Mouse (Mus musculus) cerebral cortex, adult 2 months (tissue): ENCODE measurements around the gene Slc25a31.

ENCODE experiments used
- WGBS: fragments of 180-500 bp; shearing (Covaris S2); methylation state at CpG from one replicate; pipeline ENCODE4 v1.1.7; 2018; 5-methylcytosine and 5-hydroxymethylcytosine counted together

The Slc25a31 gene

DNA sequence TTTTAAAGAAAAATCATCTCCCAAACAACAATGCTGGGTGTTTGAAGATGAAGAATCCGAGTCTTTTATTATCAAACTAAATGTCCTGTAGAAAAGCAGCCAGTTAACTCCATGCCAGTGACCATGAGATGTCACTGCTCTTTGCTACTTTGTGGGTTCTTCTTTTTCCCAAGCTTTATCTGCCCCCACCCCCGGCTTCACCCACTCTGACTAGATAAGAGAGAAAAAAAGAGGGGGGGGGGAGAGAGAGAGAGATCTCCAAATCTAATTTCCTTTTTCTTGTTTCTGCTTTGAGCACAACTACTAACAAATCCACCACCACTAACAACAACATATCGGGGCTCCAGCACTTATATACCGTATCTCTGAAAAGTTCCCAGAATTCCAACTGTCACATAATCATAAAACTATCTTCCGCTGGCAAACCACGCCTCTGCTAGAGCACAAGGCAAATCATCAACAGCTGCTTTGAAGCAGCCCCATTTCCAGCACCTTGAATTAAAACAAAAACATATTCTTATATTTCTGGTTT lies 29.8 kb downstream of the Slc25a31 start:
- WGBS, result 89% methylated on average over 6 of the region's 6 CpGs

DNA sequence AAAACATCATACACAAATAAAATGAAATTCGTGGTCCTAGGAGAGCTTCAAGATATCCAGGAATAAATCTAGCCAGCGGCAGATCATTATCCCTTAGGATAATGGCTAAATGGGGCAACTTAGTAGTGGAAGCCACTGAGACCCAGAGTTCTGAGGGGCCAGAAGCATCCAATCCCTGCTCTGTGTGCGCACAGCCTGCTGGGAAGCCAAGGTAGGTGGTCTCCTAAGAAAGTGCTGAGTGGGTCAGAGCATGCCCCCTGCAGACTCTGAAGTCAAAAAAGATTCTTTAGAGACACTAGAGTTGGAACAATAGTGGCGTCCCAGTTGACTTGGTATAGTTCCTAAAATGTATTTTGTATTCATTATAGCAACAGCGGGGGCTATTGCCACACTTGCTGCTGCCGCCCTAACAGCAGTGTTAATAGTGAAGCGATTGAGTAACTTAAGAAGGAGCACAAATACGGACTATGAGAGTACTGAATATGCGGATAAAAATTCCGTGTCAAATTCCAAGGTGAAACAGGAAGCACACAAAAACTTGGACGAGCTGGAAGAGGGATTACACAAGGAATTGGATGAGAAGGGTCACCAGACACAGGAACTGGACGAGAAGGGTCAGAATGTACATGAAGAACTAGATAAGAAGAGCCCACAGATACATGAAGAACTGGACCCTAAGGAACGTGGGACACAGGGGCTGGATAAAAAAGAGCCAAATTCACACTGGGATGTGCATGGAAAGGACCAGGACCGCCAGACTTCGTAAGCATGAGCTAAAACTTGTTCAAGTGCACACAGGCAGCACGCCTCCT lies 35.6 kb downstream of the Slc25a31 start, which contains the start of gene Hspa4l:
Gene Hspa4l (plus strand): TSS at position 472 of the 812 bp plus-strand sequence.
- 21% methylated on average over 16 of the region's 16 CpGs for WGBS

DNA sequence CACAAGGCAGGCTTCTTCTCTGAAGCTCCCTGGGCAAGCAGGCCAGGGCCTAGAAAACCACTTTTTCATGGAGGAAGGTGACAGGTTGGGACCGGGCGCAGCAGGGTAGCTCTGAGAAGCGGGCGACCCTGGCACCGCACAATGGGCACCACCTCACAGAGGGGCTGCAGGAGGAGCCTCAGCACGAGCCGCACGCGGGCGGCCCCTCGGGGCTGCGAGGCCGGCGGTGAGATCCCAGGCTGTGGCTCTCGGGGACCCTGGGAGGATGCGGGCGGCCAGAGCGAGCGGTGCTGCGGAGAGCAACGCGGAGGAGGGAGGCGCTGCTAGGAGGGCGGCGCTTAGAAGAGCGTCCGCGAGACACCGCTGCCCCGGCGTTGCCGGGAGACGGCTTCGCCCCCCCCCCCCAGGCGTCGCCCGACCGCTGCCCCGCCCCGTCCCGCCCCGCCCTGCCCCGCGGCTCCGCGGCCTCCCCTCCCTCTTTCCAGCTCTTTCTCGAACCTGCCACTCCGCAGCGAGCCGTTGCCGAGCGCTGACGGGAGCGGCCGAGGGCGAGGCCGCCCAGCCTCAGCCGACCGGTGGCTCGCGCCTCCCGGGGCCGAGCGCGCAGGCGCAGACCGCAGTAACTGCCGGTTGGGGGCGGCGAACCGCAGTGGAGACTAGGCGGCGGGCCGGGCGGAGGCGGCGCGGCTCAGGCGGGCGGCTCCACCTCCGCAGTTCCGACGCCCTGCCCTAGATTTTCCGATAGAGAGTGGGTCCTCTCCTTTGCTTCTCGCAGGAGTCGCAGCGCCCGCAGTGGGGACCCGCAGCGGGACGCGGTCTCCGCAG lies 36.4 kb downstream of the Slc25a31 start:
- WGBS, result under 1% methylated on average over 82 of the region's 93 CpGs

DNA sequence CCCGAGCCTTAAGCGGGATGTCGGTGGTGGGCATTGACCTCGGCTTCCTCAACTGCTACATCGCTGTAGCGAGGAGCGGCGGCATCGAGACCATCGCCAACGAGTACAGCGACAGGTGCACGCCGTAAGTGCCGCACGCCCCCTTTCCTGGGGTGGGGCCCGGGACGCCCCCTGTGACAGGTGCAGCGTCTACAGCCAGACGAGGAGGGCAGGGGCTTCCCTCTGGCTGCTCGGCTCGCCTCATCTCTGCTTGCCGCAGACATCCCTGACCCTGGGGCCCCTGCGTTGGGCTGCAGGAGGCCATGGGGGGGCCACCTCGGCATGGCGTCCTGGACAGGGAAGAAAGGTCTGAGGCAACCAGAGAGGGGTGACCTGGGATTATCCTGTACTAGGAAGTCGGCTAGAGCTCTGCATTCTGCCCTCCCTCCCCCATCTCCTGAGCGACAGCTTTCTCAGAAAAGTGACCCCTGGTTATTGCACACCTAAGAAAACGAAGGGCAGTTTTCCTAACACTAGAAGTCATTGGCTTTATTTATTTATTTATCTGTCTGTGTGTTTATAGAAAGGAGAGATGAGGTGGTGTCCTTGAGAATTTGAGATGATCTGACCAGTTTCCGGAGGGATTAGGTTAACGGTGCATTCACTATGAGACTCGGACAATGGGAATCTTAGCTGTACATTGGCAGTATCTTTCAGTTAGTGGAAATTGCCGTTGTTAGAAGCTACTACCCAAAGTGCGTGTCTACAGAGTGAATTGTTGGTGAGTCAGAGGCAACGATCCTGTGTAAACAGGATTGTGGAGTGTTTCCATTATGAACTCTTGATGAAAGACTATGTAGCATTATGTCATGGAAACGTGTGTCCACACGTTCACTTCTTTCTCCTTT lies 37.2 kb downstream of the Slc25a31 start:
- WGBS, result 2% methylated on average over 37 of the region's 37 CpGs

DNA sequence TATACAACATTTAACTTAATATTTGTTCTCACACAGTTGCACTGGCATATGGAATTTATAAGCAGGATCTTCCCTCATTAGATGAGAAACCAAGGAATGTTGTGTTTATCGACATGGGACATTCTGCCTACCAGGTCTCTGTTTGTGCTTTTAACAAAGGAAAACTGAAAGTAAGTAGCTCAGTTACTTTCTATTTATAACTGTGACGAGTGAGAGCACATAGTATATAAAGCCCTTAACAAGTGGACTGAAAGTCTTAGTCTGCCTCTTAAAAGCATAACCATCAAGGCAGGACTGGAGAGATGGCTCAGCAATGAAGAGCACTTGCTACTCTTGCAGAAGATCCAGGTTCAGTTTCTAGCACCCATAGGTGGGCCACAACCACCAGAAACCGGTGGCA lies 52.1 kb downstream of the Slc25a31 start:
- 80% methylated on average over 3 of the region's 3 CpGs for WGBS

DNA sequence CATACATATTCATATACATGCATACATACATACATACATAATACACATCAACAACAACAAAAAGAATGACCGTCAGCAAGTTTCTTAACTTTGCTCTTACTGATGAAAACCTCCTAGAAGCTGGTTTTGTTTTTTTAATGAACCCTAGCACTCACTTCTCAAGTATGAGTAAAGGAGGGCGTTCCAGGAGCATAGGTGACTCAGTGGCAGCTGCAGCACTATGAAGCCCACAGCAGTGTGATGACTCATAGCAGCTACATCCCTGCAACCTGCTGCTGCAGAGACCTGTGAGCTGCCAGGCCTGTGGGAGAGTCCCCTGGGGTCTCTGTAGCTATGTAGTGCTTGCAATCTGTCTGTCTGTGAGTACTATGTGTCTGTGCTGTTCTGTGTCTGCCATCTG lies 52.7 kb downstream of the Slc25a31 start:
- WGBS, result 88% methylated on average over 2 of the region's 2 CpGs
